Mouse (Mus musculus) embryonic fibroblast, embryonic 13.5 days (primary cell): ENCODE measurements around the gene Zfp704.

Experiments
- CTCF ChIP-seq: IDR thresholded peaks from 2 replicates; pipeline ENCODE4 v1.5.1; 2011; ENCODE audit warnings: mild to moderate bottlenecking, control low read depth, low read length, moderate library complexity, borderline replicate concordance; ENCODE audit not compliant: insufficient read depth
- POLR2A ChIP-seq: IDR thresholded peaks from 2 replicates; pipeline ENCODE4 v1.6.1; 2011; ENCODE audit warnings: low read depth, mild to moderate bottlenecking, control low read depth, low read length, moderate library complexity

DNA sequence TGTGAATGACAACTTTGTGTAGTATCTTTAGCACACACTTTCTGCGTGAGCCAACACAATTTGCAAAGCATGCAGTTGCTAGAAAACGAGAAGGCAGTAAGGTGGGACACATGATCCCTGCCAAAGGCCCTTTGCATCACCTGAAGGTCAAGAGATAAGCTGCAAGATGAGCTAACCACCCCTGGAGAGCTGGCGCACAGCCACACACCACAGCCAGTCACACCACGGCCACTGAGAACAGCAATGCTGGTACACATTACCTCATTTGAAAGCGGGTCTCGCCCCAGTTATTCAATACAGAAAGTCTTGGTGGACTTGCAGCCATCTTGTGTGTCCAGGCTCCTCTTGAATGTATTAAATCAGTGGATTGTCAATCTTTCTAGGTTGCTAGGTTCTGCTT lies 9.3 kb downstream of the Zfp704 start:
- TF ChIP-seq CTCF: no peak
- TF ChIP-seq POLR2A: no peak
